Mouse (Mus musculus): ENCODE measurements around the gene Erv3.

DNA sequence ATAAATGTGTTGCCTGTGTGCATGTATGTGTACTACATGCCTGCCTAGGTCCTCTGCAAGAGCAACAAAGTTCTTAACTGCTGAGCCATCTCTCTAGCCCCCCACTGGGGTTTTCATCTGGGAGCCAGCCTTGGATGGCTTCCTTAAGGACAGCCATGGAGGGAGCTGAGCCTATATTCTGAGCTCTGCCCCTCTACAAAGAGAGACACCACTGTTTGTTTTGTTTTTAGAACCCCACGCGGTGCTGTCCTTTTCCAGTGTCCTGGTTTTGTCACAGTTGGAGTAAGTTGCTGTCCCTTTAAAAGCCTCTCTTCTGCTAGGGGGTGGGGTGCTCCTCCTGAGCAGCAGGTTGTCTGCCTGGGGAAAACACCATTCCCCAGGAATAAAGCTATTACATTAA is 27.7 kb downstream of the Erv3 start:
- TF ChIP-seq POLR2A (IDR thresholded peaks at IDR 0.05; ENCODE audit: borderline replicate concordance, low read depth, low read length) (no peak), CTCF (IDR thresholded peaks at IDR 0.05; ENCODE audit: low read depth, low read length) (no peak)

Measured in bone marrow macrophage, adult 2 months (primary cell).